Mouse (Mus musculus) cerebellum, adult 9-11 months (tissue): ENCODE data around the gene Psmb5.

ENCODE experiments used
- DNase-seq: peaks from one replicate; pipeline ENCODE4 v3.0.0; 2022

Psmb5 gene

GRCm38 (mm10) chr14:54617897-54618365, at the start of gene Psmb5:
Psmb5 (minus strand) TSS chr14:54618022.
- DNase-seq: peak; percentile 91

- peak; percentile 33 for DNase-seq
These were observed 46.8 kb upstream of the Psmb5 start for GRCm38 (mm10) chr14:54664477-54665222.

- no peak for DNase-seq
These were observed 42.2 kb upstream of the Psmb5 start for GRCm38 (mm10) chr14:54660009-54660408.

DNA sequence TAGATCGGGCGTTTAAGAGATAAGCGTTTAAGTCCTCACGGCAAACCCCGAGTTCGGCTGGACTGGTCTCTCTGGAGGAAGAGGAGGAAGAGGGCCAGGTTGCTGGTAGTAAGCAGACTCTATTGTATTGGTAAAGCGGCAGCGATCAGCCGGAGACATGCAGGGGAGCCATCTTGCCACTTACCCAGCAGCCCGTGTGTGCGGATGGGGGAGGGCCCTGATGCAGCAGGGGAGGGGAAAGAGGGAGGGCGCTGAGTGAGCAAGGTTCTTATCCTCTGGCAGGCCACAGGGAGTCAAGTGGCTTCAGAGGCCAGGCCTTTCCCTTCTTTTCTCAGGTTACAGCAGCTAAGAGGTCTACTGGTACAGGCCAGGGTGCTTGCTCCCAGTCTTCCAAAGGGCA, 35.7 kb upstream of the Psmb5 start:
- peak; percentile 86 for DNase-seq

DNA sequence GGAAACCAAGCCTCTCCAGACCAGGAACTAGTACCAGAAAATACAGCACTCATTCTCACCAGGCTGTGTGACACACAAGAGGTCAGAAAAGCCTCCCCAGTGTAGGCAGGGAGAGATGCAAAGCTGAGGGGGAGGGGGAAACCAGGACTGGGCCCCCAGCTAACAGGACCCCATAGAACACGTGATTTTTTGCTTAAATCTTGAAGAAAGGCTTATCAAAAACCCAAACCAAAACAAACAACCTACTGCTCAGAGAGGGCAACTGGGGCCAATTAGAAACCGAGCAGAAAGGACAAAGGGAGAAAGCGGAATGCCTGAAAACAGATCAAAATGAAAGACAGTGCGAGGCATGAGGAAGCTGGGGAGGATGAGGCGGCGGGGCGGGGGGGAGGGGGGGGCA, 35.0 kb upstream of the Psmb5 start:
- DNase-seq: no peak

DNA sequence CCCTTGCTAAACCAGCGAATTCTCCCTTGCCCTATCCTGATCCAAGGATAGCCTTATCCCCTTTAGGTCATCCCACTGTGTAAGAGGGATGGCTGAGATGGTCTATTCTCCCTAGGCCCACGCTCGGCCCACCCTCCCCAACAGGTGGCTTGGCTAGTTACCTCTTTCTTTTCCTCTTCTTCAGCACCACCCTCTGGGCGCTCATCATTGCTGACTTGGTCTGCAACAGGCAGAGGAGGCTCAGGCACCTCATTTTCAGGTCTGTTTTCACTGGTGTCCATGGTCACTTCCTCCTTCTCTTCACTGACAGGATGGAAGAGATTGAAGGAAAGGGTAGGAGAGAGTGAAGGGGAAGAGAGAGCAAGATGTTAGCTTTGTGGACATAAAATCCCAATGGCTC, 33.7 kb upstream of the Psmb5 start:
- DNase-seq: no peak

GRCm38 (mm10) chr14:54650621-54651454, 33.0 kb upstream of the Psmb5 start:
- peak; percentile 85 for DNase-seq

DNA sequence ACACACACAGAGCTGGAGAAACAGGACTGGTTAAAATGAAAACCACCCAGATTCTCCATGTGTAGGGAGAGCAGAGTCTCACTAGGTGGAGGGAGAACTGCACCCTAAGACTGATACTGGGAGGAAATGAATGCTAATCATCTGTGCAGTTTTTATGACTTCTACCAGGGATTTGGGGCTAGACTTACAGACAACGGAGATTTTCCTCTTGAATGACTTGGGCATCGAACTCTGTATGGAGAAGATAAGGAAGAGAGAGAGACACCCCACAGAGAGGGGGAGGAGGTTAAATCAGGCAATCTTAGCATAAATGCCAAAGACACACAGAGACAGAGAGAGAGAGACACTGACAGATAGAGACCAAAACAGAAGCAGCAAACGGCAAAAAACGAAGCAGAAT, 30.1 kb upstream of the Psmb5 start:
- DNase-seq: no peak

DNA sequence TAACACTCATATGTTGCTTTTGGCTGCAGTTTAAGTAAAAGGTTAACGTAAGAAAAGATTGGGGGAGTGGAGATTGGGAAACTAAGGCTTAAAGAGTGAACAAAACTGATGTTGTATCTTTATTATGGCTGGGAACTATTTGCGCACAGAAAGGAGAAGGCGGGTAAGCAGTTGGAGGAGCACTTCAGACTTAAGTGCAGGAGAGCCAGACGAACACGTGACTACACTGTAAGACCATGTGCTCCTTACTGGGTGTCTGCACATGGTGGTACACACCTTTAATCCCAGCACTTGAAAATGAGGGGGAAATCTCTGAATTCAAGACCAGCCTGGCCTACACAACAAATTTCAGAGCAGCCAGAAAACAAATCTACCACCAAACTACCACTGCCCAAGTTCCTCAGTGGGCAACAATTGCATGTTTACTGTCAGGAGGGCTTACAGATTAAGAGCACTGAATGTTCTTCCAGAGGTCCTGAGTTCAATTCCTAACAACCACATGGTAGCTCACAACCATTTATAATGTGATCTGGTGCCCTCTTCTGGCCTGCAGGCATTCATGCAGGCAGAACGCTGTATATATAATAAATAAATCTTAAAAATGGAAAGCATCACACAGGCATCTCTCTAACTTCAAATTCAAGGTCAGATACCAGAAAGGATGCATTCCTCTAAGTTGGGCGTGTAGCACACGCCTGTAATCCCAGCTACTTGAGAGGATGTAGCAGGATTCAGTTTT, 29.2 kb upstream of the Psmb5 start:
- DNase-seq: no peak

- DNase-seq: peak; percentile 39
These were observed 28.6 kb upstream of the Psmb5 start for GRCm38 (mm10) chr14:54646455-54646854.

GRCm38 (mm10) chr14:54644294-54644693, 26.5 kb upstream of the Psmb5 start:
- no peak for DNase-seq

GRCm38 (mm10) chr14:54643011-54643410, 25.2 kb upstream of the Psmb5 start:
- no peak for DNase-seq

- DNase-seq: peak; percentile 42
These were observed 24.6 kb upstream of the Psmb5 start for GRCm38 (mm10) chr14:54642224-54642944.

- DNase-seq: peak; percentile 83
These were observed 23.6 kb upstream of the Psmb5 start, which contains the start of gene Cdh24 for GRCm38 (mm10) chr14:54641305-54641969. Cdh24 (minus strand) TSS chr14:54641364.

DNA sequence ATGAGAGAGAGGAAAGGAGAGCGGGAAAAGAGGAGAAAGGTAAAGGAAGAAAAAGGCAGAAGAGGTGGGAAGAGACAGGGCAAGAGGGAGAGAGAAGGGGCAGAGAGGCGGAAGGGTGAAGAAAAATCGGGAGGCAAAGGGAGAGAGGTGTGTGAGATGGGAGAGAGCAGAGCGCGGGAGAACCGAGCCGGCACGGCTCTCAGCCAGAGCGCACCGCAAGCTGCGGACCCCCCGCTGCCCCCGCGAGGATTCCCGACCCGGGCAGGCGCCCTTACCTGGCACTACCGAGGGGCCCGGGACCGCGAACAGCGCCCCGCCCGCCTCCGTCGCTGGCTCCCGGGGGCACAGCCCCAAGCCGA, 23.1 kb upstream of the Psmb5 start, which contains the start of gene Gm17606:
Gm17606 (plus strand) TSS at position 7 of the 359 bp plus-strand sequence.
- no peak for DNase-seq

DNA sequence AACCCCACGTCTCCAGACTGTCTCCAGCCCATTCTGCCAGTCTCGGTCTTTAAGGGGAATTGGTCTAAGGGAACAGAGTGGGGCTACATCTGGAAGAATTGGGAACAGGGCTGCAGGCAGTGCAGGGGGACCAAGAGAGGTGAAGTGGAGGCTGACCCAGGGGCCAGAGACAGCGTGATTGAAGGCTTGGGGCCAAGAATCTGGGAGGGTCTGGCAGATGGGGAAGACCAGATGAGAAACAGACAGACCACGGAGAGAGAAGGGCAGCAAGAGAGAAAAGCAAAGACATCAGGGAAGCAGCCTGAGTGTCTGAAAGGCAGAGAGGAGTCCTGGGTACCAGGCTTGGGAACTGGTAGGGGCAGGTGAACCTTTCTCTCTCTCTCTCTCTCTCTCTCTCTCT, 22.3 kb upstream of the Psmb5 start:
- DNase-seq: no peak

GRCm38 (mm10) chr14:54638210-54638609, 20.4 kb upstream of the Psmb5 start:
- DNase-seq: peak; percentile 12

GRCm38 (mm10) chr14:54636954-54637353, 19.1 kb upstream of the Psmb5 start:
- no peak for DNase-seq

DNA sequence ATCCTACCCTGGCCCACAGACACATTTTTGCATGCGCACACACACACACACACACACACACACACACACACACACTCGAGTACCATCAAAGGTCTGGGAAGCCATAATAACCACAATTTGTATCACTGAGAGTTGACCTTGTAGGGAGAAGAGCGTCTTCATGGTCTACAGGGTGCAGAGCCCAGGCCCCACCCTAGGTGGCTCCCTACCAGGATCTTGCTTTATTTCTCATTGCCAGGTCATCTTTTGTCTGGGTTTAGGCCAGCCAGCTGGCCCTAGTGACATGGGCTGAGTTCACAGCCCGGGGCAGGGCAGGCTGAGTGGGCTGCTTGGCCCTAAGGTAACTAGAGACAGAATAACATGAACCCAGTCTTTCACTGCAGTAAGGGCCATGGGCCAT, 16.4 kb upstream of the Psmb5 start:
- DNase-seq: no peak

GRCm38 (mm10) chr14:54632252-54632651, 14.4 kb upstream of the Psmb5 start:
- no peak for DNase-seq

DNA sequence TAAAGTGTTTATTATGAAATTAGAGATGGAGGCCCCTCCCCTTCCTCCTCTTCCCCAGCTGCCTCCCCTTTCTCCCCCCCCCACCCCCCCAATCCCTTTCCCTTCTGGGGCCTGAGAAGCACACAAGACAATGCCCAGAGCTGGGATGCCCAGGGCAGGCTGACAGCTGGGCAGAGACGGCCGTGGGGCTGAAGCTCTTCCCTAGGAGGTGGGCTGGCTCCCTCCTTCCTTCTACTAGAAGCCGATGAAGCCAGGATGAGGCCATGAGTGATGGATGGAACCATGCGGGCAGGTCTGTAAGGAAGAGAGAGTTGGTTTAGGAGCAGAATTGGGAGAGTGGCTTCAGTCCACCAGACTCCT, 13.4 kb upstream of the Psmb5 start:
- DNase-seq: no peak
